8 mouse cellular contexts compared by ENCODE assay signal in the genomic region with DNA sequence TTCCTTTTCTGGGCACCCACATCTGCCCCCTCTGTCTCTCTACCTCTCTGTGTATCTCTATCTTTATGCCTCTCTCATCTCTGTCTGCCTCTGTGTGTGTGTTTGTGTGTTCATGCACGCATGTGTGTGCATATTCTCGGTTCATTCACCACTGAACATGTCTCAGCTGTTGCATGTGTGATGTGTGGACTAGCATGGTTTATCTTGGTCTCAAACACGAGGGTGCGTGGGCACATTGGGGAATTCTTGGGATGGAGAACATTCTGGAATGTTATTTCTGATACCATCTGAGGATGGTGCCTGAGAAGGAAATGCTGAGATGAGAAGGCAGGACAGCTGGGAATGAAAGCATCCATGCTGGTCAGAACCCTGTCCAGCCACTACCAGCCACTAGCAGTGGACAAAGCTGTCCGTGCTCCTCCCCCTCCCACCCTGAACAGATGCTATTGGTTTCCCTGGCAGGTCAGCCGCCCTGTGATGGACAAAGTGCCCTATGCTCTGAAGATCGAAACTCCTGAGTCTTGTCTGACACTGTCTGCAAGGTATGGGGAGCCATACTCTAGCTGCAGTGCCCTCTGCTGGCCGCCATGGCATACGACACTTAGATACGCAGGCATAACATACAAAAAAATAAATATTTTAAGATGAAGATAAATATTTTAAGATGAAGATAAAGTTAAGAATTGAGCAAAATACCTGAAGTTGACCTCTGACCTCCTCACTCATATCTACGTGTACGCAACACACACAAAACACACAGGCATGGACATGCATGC. TPM values are rescaled to one million over a fixed set of nuclear protein-coding genes. Genes with fewer than 3 reads are reported as not detected.
DNase-seq lines count a peak whose midpoint lies in the region; ATAC-seq lines count a peak whose summit lies in the region.

No protein-coding gene starts in this region.

- no peak overlapping the region for H3K9ac ChIP-seq in midbrain, embryonic 16.5 days (ENCODE audit: low read depth, low read length)
- H3K9ac ChIP-seq in neural tube, embryonic 11.5 days (ENCODE audit: low read length): no peak overlapping the region

- no peak for ATAC-seq in midbrain, embryonic 16.5 days
- peak; percentile 52 for ATAC-seq in granulocyte monocyte progenitor cell, adult 5-6 weeks (replicated peaks; ENCODE audit: poor library complexity, severe bottlenecking)
- ATAC-seq in neural tube, embryonic 11.5 days (ENCODE audit: insufficient read depth, low FRiP score, low TSS enrichment): 0 out of 2 replicates have a peak, but pooled peaks have one; percentile 4
- no peak for ATAC-seq in inflammation-experienced regulatory T-cells, adult 6 months

- H3K27me3 ChIP-seq in midbrain, embryonic 10.5 days (ENCODE audit: low read depth, poor library complexity, severe bottlenecking): no peaks in the 10 kb centered on the region
- no peaks in the 10 kb centered on the region for H3K27me3 ChIP-seq in midbrain, embryonic 16.5 days (ENCODE audit: control insufficient read depth, insufficient read depth, low read depth, low read length)
- peaks cover 3% of the 10 kb centered on the region; the same call in 1 of the 2 replicates for H3K27me3 ChIP-seq in limb, embryonic 10.5 days (ENCODE audit: low read depth, poor library complexity, severe bottlenecking)
- no peaks in the 10 kb centered on the region for H3K27me3 ChIP-seq in neural tube, embryonic 11.5 days (ENCODE audit: control insufficient read depth, insufficient read depth, low read length)

- H3K4me3 ChIP-seq in midbrain, embryonic 10.5 days: no peak overlapping the region
- no peak overlapping the region for H3K4me3 ChIP-seq in midbrain, embryonic 16.5 days (ENCODE audit: low read depth, low read length)
- no peak overlapping the region for H3K4me3 ChIP-seq in limb, embryonic 10.5 days
- no peak overlapping the region for H3K4me3 ChIP-seq in neural tube, embryonic 11.5 days (ENCODE audit: low read depth, low read length)

- 55% methylated on average over 12 of the region's 12 CpGs for WGBS in midbrain, embryonic 10.5 days
- WGBS in midbrain, embryonic 16.5 days: 51% methylated on average over 12 of the region's 12 CpGs
- WGBS in limb, embryonic 10.5 days: 52% methylated on average over 12 of the region's 12 CpGs
- 57% methylated on average over 12 of the region's 12 CpGs for WGBS in neural tube, embryonic 11.5 days

- peak; percentile 54 for DNase-seq in midbrain, embryonic 10.5 days (ENCODE audit: low spot score)
- peak; percentile 25 for DNase-seq in Muller cell, postnatal 12 days (ENCODE audit: inconsistent ontology term)
- DNase-seq in c-Kit-positive CD71-positive TER-119-positive erythroid progenitor cells, embryonic 14.5 days (ENCODE audit: low spot score): peak; percentile 42
- DNase-seq in limb, embryonic 10.5 days (ENCODE audit: low spot score): peak; percentile 72
- DNase-seq in neural tube, embryonic 11.5 days (ENCODE audit: low spot score): peak; percentile 57

- no peak overlapping the region for H3K4me2 ChIP-seq in midbrain, embryonic 16.5 days (ENCODE audit: low read length)
- H3K4me2 ChIP-seq in neural tube, embryonic 11.5 days (ENCODE audit: low read depth): no peak overlapping the region

- H3K36me3 ChIP-seq in midbrain, embryonic 10.5 days: no peaks in the 10 kb centered on the region
- no peaks in the 10 kb centered on the region for H3K36me3 ChIP-seq in midbrain, embryonic 16.5 days (ENCODE audit: control insufficient read depth, insufficient read depth, low read length)
- H3K36me3 ChIP-seq in limb, embryonic 10.5 days: no peaks in the 10 kb centered on the region
- H3K36me3 ChIP-seq in neural tube, embryonic 11.5 days (ENCODE audit: control insufficient read depth, insufficient read depth, low read length): no peaks in the 10 kb centered on the region

- peaks cover 3% of the 10 kb centered on the region; the same call in 1 of the 2 replicates for H3K4me1 ChIP-seq in midbrain, embryonic 10.5 days
- H3K4me1 ChIP-seq in midbrain, embryonic 16.5 days (ENCODE audit: control insufficient read depth, insufficient read depth, low read length): no peaks in the 10 kb centered on the region
- H3K4me1 ChIP-seq in limb, embryonic 10.5 days: peaks cover 4% of the 10 kb centered on the region; the same call in 1 of the 2 replicates
- no peaks in the 10 kb centered on the region for H3K4me1 ChIP-seq in neural tube, embryonic 11.5 days (ENCODE audit: control insufficient read depth, insufficient read depth, low read length)

- H3K27ac ChIP-seq in midbrain, embryonic 10.5 days (replicated peaks): no peak overlapping the region
- no peak overlapping the region for H3K27ac ChIP-seq in midbrain, embryonic 16.5 days (ENCODE audit: low read length)
- no peak overlapping the region for H3K27ac ChIP-seq in limb, embryonic 10.5 days
- H3K27ac ChIP-seq in neural tube, embryonic 11.5 days (ENCODE audit: low read depth, low read length): no peak overlapping the region

- no peaks in the 10 kb centered on the region for H3K9me3 ChIP-seq in midbrain, embryonic 10.5 days (replicated peaks)
- no peaks in the 10 kb centered on the region for H3K9me3 ChIP-seq in midbrain, embryonic 16.5 days (replicated peaks; ENCODE audit: control insufficient read depth, low read length, poor library complexity, severe bottlenecking)
- H3K9me3 ChIP-seq in limb, embryonic 10.5 days (replicated peaks): no peaks in the 10 kb centered on the region
- no peaks in the 10 kb centered on the region for H3K9me3 ChIP-seq in neural tube, embryonic 11.5 days (ENCODE audit: control insufficient read depth, low read length)

RNA-seq across cellular contexts. Expression of a gene that starts 25.3 kb away (rescaled TPM):
- polyA plus RNA-seq in midbrain, embryonic 10.5 days (2016; fragmentation: Nextera tagmentation; extraction: Ambion mirVana): 18.0 and 19.0 TPM in 2 replicates
- 18.7 and 23.4 TPM in 2 replicates for polyA plus RNA-seq in midbrain, embryonic 16.5 days (2015; fragmentation: Nextera tagmentation; extraction: Ambion mirVana)
- 44.3 and 54.1 TPM in 2 replicates for total RNA-seq in granulocyte monocyte progenitor cell, adult 5-6 weeks (2014; fragmentation: Nextera tagmentation)
- total RNA-seq in granulocyte monocyte progenitor cell, adult 5-6 weeks (2017): 44.4 and 44.6 TPM in 2 replicates
- polyA plus RNA-seq in limb, embryonic 10.5 days (2016; fragmentation: Nextera tagmentation; extraction: Ambion mirVana): 19.2 and 20.3 TPM in 2 replicates
- 22.3 and 24.2 TPM in 2 replicates for polyA plus RNA-seq in neural tube, embryonic 11.5 days (2014; fragmentation: Nextera tagmentation; extraction: Ambion mirVana)
- polyA plus RNA-seq in inflammation-experienced regulatory T-cells, adult 6 months (2017; shearing (Covaris generic)): 100 to 1,000 TPM in 1 of 3 experiments, 10 to 100 TPM in 2; 56.7 to 125 (median 94.5) TPM

Comparison
In these comparisons a context has a peak if more than half of its experiments do, and no peak if none do; other contexts are left out.
1. ATAC-seq: peak in granulocyte monocyte progenitor cell, adult 5-6 weeks (single experiment) and neural tube, embryonic 11.5 days (single experiment); none in midbrain, embryonic 16.5 days (single experiment) and inflammation-experienced regulatory T-cells, adult 6 months (single experiment).
2. Peak in every context shown above with its lines, with median percentiles within 50 percentile points of each other: DNase-seq.